Mouse (Mus musculus) C2C12 (cell line): ENCODE results near the gene Dcaf5. TPM values are rescaled to one million over a fixed set of nuclear protein-coding genes. Genes with fewer than 3 reads are reported as not detected.

Source experiments
- H3K27me3 ChIP-seq: one replicate; pipeline ENCODE4 v1.6.1; 2011; ENCODE audit not compliant: control insufficient read depth, insufficient read depth, insufficient read length
- H3K36me3 ChIP-seq: one replicate; pipeline ENCODE4 v1.6.1; 2011; ENCODE audit not compliant: control insufficient read depth, insufficient read depth
- H3K4me3 ChIP-seq: one replicate; pipeline ENCODE4 v1.5.1; 2011; ENCODE audit warnings: mild to moderate bottlenecking, control low read depth; ENCODE audit not compliant: poor library complexity, insufficient read depth, severe bottlenecking
- H3K79me2 ChIP-seq: one replicate; pipeline ENCODE4 v1.6.1; 2011; ENCODE audit not compliant: control insufficient read depth, insufficient read depth
- H3K79me3 ChIP-seq: one replicate; pipeline ENCODE4 v1.6.1; 2011; ENCODE audit warnings: low read depth, control low read depth
- H3ac ChIP-seq: one replicate; pipeline ENCODE3; 2011; ENCODE audit warnings: low read depth; ENCODE audit not compliant: control insufficient read depth, insufficient read length
- CEBPB ChIP-seq: IDR thresholded peaks from one replicate; pipeline ENCODE4 v1.6.1; 2011; ENCODE audit warnings: low read depth, mild to moderate bottlenecking, control low read depth, moderate library complexity
- CTCF ChIP-seq: IDR thresholded peaks from one replicate; pipeline ENCODE4 v1.5.1; 2011; ENCODE audit not compliant: control insufficient read depth, insufficient read depth, insufficient read length
- FOSL1 ChIP-seq: IDR thresholded peaks from one replicate; pipeline ENCODE4 v1.8.0; 2011; ENCODE audit warnings: mild to moderate bottlenecking, low read length; ENCODE audit not compliant: poor library complexity, insufficient read depth, severe bottlenecking
- MAX ChIP-seq: IDR thresholded peaks from one replicate; pipeline ENCODE4 v1.6.1; 2011; ENCODE audit warnings: mild to moderate bottlenecking, control low read depth
- MYOD1 ChIP-seq: IDR thresholded peaks from one replicate; pipeline ENCODE4 v1.6.1; 2011; ENCODE audit warnings: low read depth; ENCODE audit not compliant: control insufficient read depth, insufficient read length
- MYOG ChIP-seq: IDR thresholded peaks from one replicate; pipeline ENCODE4 v1.6.1; 2011; ENCODE audit not compliant: control insufficient read depth, insufficient read length; ENCODE audit errors: extremely low read depth
- USF1 ChIP-seq: IDR thresholded peaks from one replicate; pipeline ENCODE4 v1.6.1; 2011; ENCODE audit warnings: low read depth, mild to moderate bottlenecking, control low read depth, moderate library complexity
- microRNA-seq: library from miRNA; unstranded; fragments of <30 nt; microRNA quantifications from one replicate; pipeline ENCODE4, GENCODE M21; 2019; ENCODE audit warnings: borderline microRNAs expressed
- polyA plus RNA-seq: library from polyadenylated mRNA; unstranded; fragments of >200 nt; fragmentation: generic; extraction: Trizol; gene quantifications from one replicate; pipeline ENCODE4 v1.2.1, GENCODE M21; 2012; ENCODE audit warnings: missing spikeins

Dcaf5 gene
- polyA plus RNA-seq, 1 experiment = 7.8 TPM

DNA sequence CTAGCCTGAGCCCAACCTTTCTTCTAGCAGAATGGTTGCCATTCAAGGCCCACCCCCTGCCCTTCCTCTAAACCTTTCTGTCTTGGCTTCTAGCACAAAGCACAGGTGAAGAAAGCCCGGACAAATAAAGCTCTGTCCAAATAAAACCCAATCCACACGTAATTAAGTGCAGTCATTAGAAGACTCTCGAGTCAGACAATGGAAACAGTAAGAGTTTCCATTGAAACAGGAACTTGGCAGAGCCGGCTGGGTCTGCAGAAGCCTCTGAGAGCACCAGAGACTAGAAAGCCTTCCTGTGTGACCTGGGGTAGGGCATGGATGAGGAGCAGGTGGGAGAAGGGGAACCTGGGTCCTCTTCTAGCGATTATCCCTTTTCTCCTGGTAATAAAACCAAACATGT is 150.5 kb downstream of the Dcaf5 start:
- no peaks in the 10 kb centered on the region for H3K79me2 ChIP-seq
- H3K79me3 ChIP-seq = no peaks in the 10 kb centered on the region
- TF ChIP-seq CEBPB (no peak), CTCF (no peak), MAX (no peak), FOSL1 (no peak), MYOD1 (no peak), USF1 (no peak), MYOG (no peak)
- H3ac ChIP-seq = no peak overlapping the region
- H3K36me3 ChIP-seq = no peaks in the 10 kb centered on the region
- H3K4me3 ChIP-seq = no peak overlapping the region
- no peaks in the 10 kb centered on the region for H3K27me3 ChIP-seq

Small RNA genes within 50 kb of the gene (microRNA-seq; reads per million reads assigned to microRNA genes)
- 35.1 reads per million, percentile 67 among the genes with 10 or more reads in this experiment for gene Mir1843a

Other genes with a start within 250 kb of the Dcaf5 start
- gene Actn1, start 176.2 kb downstream of the Dcaf5 start, polyA plus RNA-seq = 301 TPM
- 5.2 TPM for gene Exd2, start 26.5 kb upstream of the Dcaf5 start, polyA plus RNA-seq
- gene Galnt16, start 81.7 kb upstream of the Dcaf5 start, polyA plus RNA-seq = not detected
- gene Slc39a9, start 207.3 kb upstream of the Dcaf5 start, polyA plus RNA-seq = 12.8 TPM
- 328 TPM for gene Erh, start 207.7 kb upstream of the Dcaf5 start, polyA plus RNA-seq